Mouse (Mus musculus) olfactory bulb, adult 2 months (tissue): ENCODE results near the gene Atp1a2. TPM values are rescaled to one million over a fixed set of nuclear protein-coding genes. Genes with fewer than 3 reads are reported as not detected.
"Not testable (repeated sequence)": the region's sequence is repeated elsewhere in the genome, so short reads cannot be mapped to it uniquely, and the experiment has no call there.

ENCODE experiments used
- H3K27ac ChIP-seq: fragments of 200-500 bp; 2 replicates; pipeline ENCODE4 v1.5.1; 2012; ENCODE audit warnings: low read depth, low read length; ENCODE audit not compliant: insufficient read depth
- H3K4me1 ChIP-seq: fragments of 200-500 bp; 2 replicates; pipeline ENCODE4 v1.6.1; 2012; ENCODE audit warnings: low read length; ENCODE audit not compliant: control insufficient read depth, insufficient read depth
- H3K4me3 ChIP-seq: fragments of 200-500 bp; 2 replicates; pipeline ENCODE4 v1.5.1; 2012; ENCODE audit warnings: mild to moderate bottlenecking, low read depth, low read length, moderate library complexity; ENCODE audit not compliant: insufficient read depth
- CTCF ChIP-seq: fragments of 200-500 bp; IDR thresholded peaks from 2 replicates; pipeline ENCODE4 v1.5.1; 2012; ENCODE audit warnings: low read depth, mild to moderate bottlenecking, low read length, moderate library complexity; ENCODE audit not compliant: insufficient read depth
- POLR2A ChIP-seq: fragments of 200-500 bp; IDR thresholded peaks from 2 replicates; pipeline ENCODE4 v1.6.1; 2012; ENCODE audit warnings: mild to moderate bottlenecking, low read depth, low read length, moderate library complexity; ENCODE audit not compliant: insufficient read depth
- WGBS: fragments of 180-500 bp; shearing (Covaris S2); methylation state at CpG from one replicate; pipeline ENCODE4 v1.1.7; 2018; 5-methylcytosine and 5-hydroxymethylcytosine counted together
- polyA plus RNA-seq: library from polyadenylated mRNA; stranded (reverse); fragments of >200 nt; gene quantifications from 2 replicates; pipeline ENCODE4 v1.2.4, GENCODE M21; 2012; ENCODE audit warnings: low replicate concordance; ENCODE audit not compliant: missing spikeins, insufficient read depth, insufficient read length

The Atp1a2 gene
- polyA plus RNA-seq, 1 experiment, result 130 TPM

- TF ChIP-seq CTCF, result no peak
- no peak for TF ChIP-seq POLR2A
- WGBS, result 74% methylated on average over 5 of the region's 5 CpGs
- H3K4me1 ChIP-seq, result peaks cover 3% of the 10 kb centered on the region
- H3K27ac ChIP-seq, result no peak overlapping the region
- H3K4me3 ChIP-seq, result no peak overlapping the region
Observed at GRCm38 (mm10) chr1:172274116-172274515, 23.7 kb downstream of the Atp1a2 start.

GRCm38 (mm10) chr1:172273386-172273785 lies 24.5 kb downstream of the Atp1a2 start:
- WGBS, result 81% methylated on average over 6 of the region's 6 CpGs
- Histone ChIP-seq H3K4me1 (peaks cover 3% of the 10 kb centered on the region), H3K27ac (no peak overlapping the region), H3K4me3 (no peak overlapping the region)
- no peak for TF ChIP-seq POLR2A
- TF ChIP-seq CTCF, result no peak

GRCm38 (mm10) chr1:172271765-172272164 lies 26.1 kb downstream of the Atp1a2 start:
- WGBS, result 35% methylated on average over 10 of the region's 10 CpGs
- H3K4me3 ChIP-seq, result no peak overlapping the region
- TF ChIP-seq CTCF, result no peak
- TF ChIP-seq POLR2A, result no peak
- peaks cover 3% of the 10 kb centered on the region for H3K4me1 ChIP-seq
- no peak overlapping the region for H3K27ac ChIP-seq

GRCm38 (mm10) chr1:172271208-172271607 lies 26.7 kb downstream of the Atp1a2 start:
- Histone ChIP-seq H3K4me3 (no peak overlapping the region), H3K27ac (no peak overlapping the region), H3K4me1 (peaks cover 3% of the 10 kb centered on the region)
- TF ChIP-seq CTCF, result no peak
- no peak for TF ChIP-seq POLR2A
- 46% methylated on average over 3 of the region's 3 CpGs for WGBS

GRCm38 (mm10) chr1:172261477-172262078 lies 36.3 kb downstream of the Atp1a2 start, which contains the start of gene Igsf8:
Gene Igsf8, plus strand, starts transcription at chr1:172261641.
- H3K4me3 ChIP-seq, result no peak within 1 kb of the TSS
- WGBS, result 51% methylated on average over 8 of the region's 8 CpGs

GRCm38 (mm10) chr1:172258314-172258713 lies 39.5 kb downstream of the Atp1a2 start, which contains the start of gene Atp1a4:
Gene Atp1a4, minus strand, starts transcription at chr1:172258414.
- no peak for TF ChIP-seq POLR2A
- no peak for TF ChIP-seq CTCF
- 95% methylated on average over 6 of the region's 6 CpGs for WGBS
- Histone ChIP-seq H3K4me3 (no peak within 1 kb of the TSS), H3K27ac (no peak within 1 kb of the TSS), H3K4me1 (no peaks in the 10 kb centered on the region)

More at GRCm38 (mm10) chr1:172261477-172262078, 36.3 kb downstream of the Atp1a2 start, which contains the start of gene Igsf8:
- H3K4me1 ChIP-seq, result no peaks in the 10 kb centered on the region
- H3K27ac ChIP-seq, result no peak within 1 kb of the TSS
- no peak for TF ChIP-seq CTCF

- Histone ChIP-seq H3K4me1 (0 out of 2 replicates have a peak, but pooled peaks cover 2% of the 10 kb centered on the region), H3K4me3 (no peak overlapping the region), H3K27ac (no peak overlapping the region)
- 45% methylated on average over 2 of the region's 2 CpGs for WGBS
- TF ChIP-seq CTCF (0 out of 2 replicates have a peak, but pooled peaks have one; percentile 18), POLR2A (no peak)
Observed at GRCm38 (mm10) chr1:172247679-172248078, 50.2 kb downstream of the Atp1a2 start.

GRCm38 (mm10) chr1:172247216-172247615 lies 50.6 kb downstream of the Atp1a2 start:
- Histone ChIP-seq H3K4me1 (0 out of 2 replicates have a peak, but pooled peaks cover 2% of the 10 kb centered on the region), H3K4me3 (no peak overlapping the region), H3K27ac (no peak overlapping the region)
- no peak for TF ChIP-seq CTCF
- no peak for TF ChIP-seq POLR2A
- 71% methylated on average over 4 of the region's 4 CpGs for WGBS

GRCm38 (mm10) chr1:172244645-172245044 lies 53.2 kb downstream of the Atp1a2 start:
- 78% methylated on average over 23 of the region's 23 CpGs for WGBS
- not testable (repeated sequence) for H3K4me3 ChIP-seq, H3K27ac ChIP-seq, H3K4me1 ChIP-seq

- Histone ChIP-seq H3K4me3 (no peak overlapping the region), H3K27ac (no peak overlapping the region), H3K4me1 (0 out of 2 replicates have a peak, but pooled peaks cover 2% of the 10 kb centered on the region)
- WGBS, result 46% methylated on average over 16 of the region's 16 CpGs
- no peak for TF ChIP-seq POLR2A
- TF ChIP-seq CTCF, result no peak
Observed at GRCm38 (mm10) chr1:172243547-172244205, 54.2 kb downstream of the Atp1a2 start.
